Mouse (Mus musculus): Measurements from ENCODE around the gene Itm2c. TPM values are rescaled to one million over a fixed set of nuclear protein-coding genes. Genes with fewer than 3 reads are reported as not detected.

Itm2c gene
- polyA plus RNA-seq (2012; rRNA removed), result 119 and 167 TPM in 2 replicates

GRCm38 (mm10) chr1:85894231-85894747 lies at the start of gene Itm2c:
TSS of gene Itm2c (plus strand) at chr1:85894281.

GRCm38 (mm10) chr1:85928057-85928687 lies 34.1 kb downstream of the Itm2c start, which contains the start of gene 4933407L21Rik:
TSS of gene 4933407L21Rik (plus strand) at chr1:85928483.

Other genes starting within 250 kb of the Itm2c start
- gene Sp100, start 244.3 kb upstream of the Itm2c start, polyA plus RNA-seq (2012; rRNA removed), result 2.3 and 3.4 TPM in 2 replicates
- 1.1 and 2.2 TPM in 2 replicates for gene A630001G21Rik, start 115.6 kb upstream of the Itm2c start, polyA plus RNA-seq (2012; rRNA removed)
- gene Cab39, start 100.8 kb upstream of the Itm2c start, polyA plus RNA-seq (2012; rRNA removed), result 59.7 and 77.0 TPM in 2 replicates
- gene 4933407L21Rik, start 34.2 kb downstream of the Itm2c start, polyA plus RNA-seq (2012; rRNA removed), result 0.06 TPM in 1 of 2 replicates, not detected in the other
- 0.42 and 0.54 TPM in 2 replicates for gene Gpr55, start 66.7 kb downstream of the Itm2c start, polyA plus RNA-seq (2012; rRNA removed)
- gene Spata3, start 122.5 kb downstream of the Itm2c start, polyA plus RNA-seq (2012; rRNA removed), result not detected in 2 replicates
- gene 2810459M11Rik, start 151.6 kb downstream of the Itm2c start, polyA plus RNA-seq (2012; rRNA removed), result 32.6 and 39.8 TPM in 2 replicates
- 23.3 and 29.8 TPM in 2 replicates for gene Psmd1, start 170.1 kb downstream of the Itm2c start, polyA plus RNA-seq (2012; rRNA removed)
- gene Htr2b, start 217.7 kb downstream of the Itm2c start, polyA plus RNA-seq (2012; rRNA removed), result 1.9 and 3.2 TPM in 2 replicates
- 0.62 TPM in 1 of 2 replicates, not detected in the other for gene Gm21972, start 239.4 kb downstream of the Itm2c start, polyA plus RNA-seq (2012; rRNA removed)

Measured in colon, adult 2 months (tissue).